Mouse (Mus musculus): ENCODE measurements around the gene F2. TPM values are rescaled to one million over a fixed set of nuclear protein-coding genes. Genes with fewer than 3 reads are reported as not detected.
A peak's percentile ranks its signal among the peaks of the same experiment; 100 is the strongest.
"Not testable (repeated sequence)": the region's sequence is repeated elsewhere in the genome, so short reads cannot be mapped to it uniquely, and the experiment has no call there.

Gene F2
- polyA plus RNA-seq, 1 experiment, result 0.10 TPM

GRCm38 (mm10) chr2:91622356-91622755 is 13.9 kb downstream of the F2 start:
- no peak overlapping the region for H3K4me3 ChIP-seq (ENCODE audit: insufficient read depth, low read length)

GRCm38 (mm10) chr2:91609370-91609769 is 26.8 kb downstream of the F2 start:
- H3K27ac ChIP-seq (ENCODE audit: insufficient read depth, low read length); H3K4me1 ChIP-seq (ENCODE audit: control insufficient read depth, insufficient read depth, low read length); H3K4me3 ChIP-seq (ENCODE audit: insufficient read depth, low read length): not testable (repeated sequence)

More at GRCm38 (mm10) chr2:91622356-91622755, 13.9 kb downstream of the F2 start:
- no peak overlapping the region for H3K27ac ChIP-seq (ENCODE audit: insufficient read depth, low read length)
- no peaks in the 10 kb centered on the region for H3K4me1 ChIP-seq (ENCODE audit: control insufficient read depth, insufficient read depth, low read length)
- TF ChIP-seq CTCF (IDR thresholded peaks at IDR 0.05; ENCODE audit: extremely low read depth, insufficient read depth, low read length) (no peak), POLR2A (IDR thresholded peaks at IDR 0.05; ENCODE audit: extremely low read depth, insufficient read depth, low read length) (no peak)

- Histone ChIP-seq H3K4me3 (ENCODE audit: insufficient read depth, low read length) (no peak overlapping the region), H3K4me1 (ENCODE audit: control insufficient read depth, insufficient read depth, low read length) (no peaks in the 10 kb centered on the region), H3K27ac (ENCODE audit: insufficient read depth, low read length) (no peak overlapping the region)
- TF ChIP-seq CTCF (IDR thresholded peaks at IDR 0.05; ENCODE audit: extremely low read depth, insufficient read depth, low read length) (no peak), POLR2A (IDR thresholded peaks at IDR 0.05; ENCODE audit: extremely low read depth, insufficient read depth, low read length) (no peak)
Measured at GRCm38 (mm10) chr2:91602389-91602788, 33.8 kb downstream of the F2 start.

GRCm38 (mm10) chr2:91600475-91600874 is 35.7 kb downstream of the F2 start:
- TF ChIP-seq CTCF (IDR thresholded peaks at IDR 0.05; ENCODE audit: extremely low read depth, insufficient read depth, low read length) (no peak), POLR2A (IDR thresholded peaks at IDR 0.05; ENCODE audit: extremely low read depth, insufficient read depth, low read length) (no peak)
- no peak overlapping the region for H3K4me3 ChIP-seq (ENCODE audit: insufficient read depth, low read length)
- H3K4me1 ChIP-seq (ENCODE audit: control insufficient read depth, insufficient read depth, low read length), result no peaks in the 10 kb centered on the region
- H3K27ac ChIP-seq (ENCODE audit: insufficient read depth, low read length), result no peak overlapping the region

GRCm38 (mm10) chr2:91586242-91586641 is 50.0 kb downstream of the F2 start:
- Histone ChIP-seq H3K27ac (ENCODE audit: insufficient read depth, low read length) (no peak overlapping the region), H3K4me3 (ENCODE audit: insufficient read depth, low read length) (no peak overlapping the region), H3K4me1 (ENCODE audit: control insufficient read depth, insufficient read depth, low read length) (peaks cover 1% of the 10 kb centered on the region; the same call in 1 of the 2 replicates)
- TF ChIP-seq POLR2A (IDR thresholded peaks at IDR 0.05; ENCODE audit: extremely low read depth, insufficient read depth, low read length) (no peak), CTCF (IDR thresholded peaks at IDR 0.05; ENCODE audit: extremely low read depth, insufficient read depth, low read length) (no peak)

- peaks cover 1% of the 10 kb centered on the region; the same call in 1 of the 2 replicates for H3K4me1 ChIP-seq (ENCODE audit: control insufficient read depth, insufficient read depth, low read length)
- 0 out of 2 replicates have a peak overlapping the region, but pooled peaks have one; percentile 26 for H3K4me3 ChIP-seq (ENCODE audit: insufficient read depth, low read length)
- H3K27ac ChIP-seq (ENCODE audit: insufficient read depth, low read length), result peak overlapping the region; percentile 96
- no peak for TF ChIP-seq POLR2A (IDR thresholded peaks at IDR 0.05; ENCODE audit: extremely low read depth, insufficient read depth, low read length)
- TF ChIP-seq CTCF (IDR thresholded peaks at IDR 0.05; ENCODE audit: extremely low read depth, insufficient read depth, low read length), result no peak
Measured at GRCm38 (mm10) chr2:91580894-91581293, 55.3 kb downstream of the F2 start.

Other genes with a start within 250 kb of the F2 start
- 119 and 121 TPM in 2 replicates for gene 1110051M20Rik, start 191.7 kb downstream of the F2 start, polyA plus RNA-seq (2012; rRNA removed)
- gene Lrp4, start 178.9 kb downstream of the F2 start, polyA plus RNA-seq (2012; rRNA removed), result 12.4 and 13.0 TPM in 2 replicates
- 65.8 and 67.9 TPM in 2 replicates for gene Ckap5, start 109.7 kb downstream of the F2 start, polyA plus RNA-seq (2012; rRNA removed)
- 13.5 and 13.8 TPM in 2 replicates for gene Zfp408, start 13.4 kb upstream of the F2 start, polyA plus RNA-seq (2012; rRNA removed)
- 68.9 and 72.1 TPM in 2 replicates for gene Arhgap1, start 13.4 kb upstream of the F2 start, polyA plus RNA-seq (2012; rRNA removed)
- 124 and 132 TPM in 2 replicates for gene Atg13, start 74.2 kb upstream of the F2 start, polyA plus RNA-seq (2012; rRNA removed)
- 3.4 and 4.6 TPM in 2 replicates for gene Harbi1, start 74.4 kb upstream of the F2 start, polyA plus RNA-seq (2012; rRNA removed)
- 33.4 and 34.4 TPM in 2 replicates for gene Ambra1, start 93.7 kb upstream of the F2 start, polyA plus RNA-seq (2012; rRNA removed)

Data from cortical plate, adult 2 months (tissue).